Comparison of ENCODE assay signal across 9 mouse cellular contexts in genomic region chr11:118091002-118091670, GRCm38 (mm10). TPM values are rescaled to one million over a fixed set of nuclear protein-coding genes. Genes with fewer than 3 reads are reported as not detected.
DNase-seq lines count a peak whose midpoint lies in the region; ATAC-seq and TF ChIP-seq lines count a peak whose summit lies in the region.
"Had no signal": no experiment of that assay in that cellular context is flagged by ENCODE, and none has a peak within 500 bp of the region (broad histone marks: within the 10 kb centered on the region; RNA-seq: fewer than 3 reads in every experiment).

No protein-coding gene starts in this region.

- no peaks in the 10 kb centered on the region for H3K79me3 ChIP-seq in C2C12 (ENCODE audit: low read depth)

- no peak for TF ChIP-seq EP300 in MEL (IDR thresholded peaks at IDR 0.05; ENCODE audit: low read depth in 1 of 2, low read length in 2 of 2)

- H3K36me3 ChIP-seq in liver, embryonic 11.5 days (ENCODE audit: control insufficient read depth, insufficient read depth, low read length), result no peaks in the 10 kb centered on the region
- H3K36me3 ChIP-seq in C2C12 (ENCODE audit: control insufficient read depth, insufficient read depth) (no peaks in the 10 kb centered on the region), MEL (ENCODE audit: control insufficient read depth in 1 of 2, insufficient read depth in 2 of 2, low read length in 2 of 2) (no peaks in the 10 kb centered on the region)
- H3K36me3 ChIP-seq in limb, embryonic 11.5 days (ENCODE audit: control insufficient read depth, insufficient read depth, low read length), result no peaks in the 10 kb centered on the region
- H3K36me3 ChIP-seq: embryonic facial prominence, embryonic 15.5 days; liver, embryonic 15.5 days had no signal

- DNase-seq in liver (peak; percentile 36), MEL (ENCODE audit: low read depth, low spot score) (peak; percentile 58)
- DNase-seq in liver, embryonic 11.5 days (ENCODE audit: low spot score), result no peak
- DNase-seq in limb, embryonic 11.5 days (ENCODE audit: low spot score), result peak; percentile 48
- no peak for DNase-seq in left cerebral cortex, postnatal 25 days (ENCODE audit: low spot score in 2 of 2)
- no peak for DNase-seq in right cerebral cortex, postnatal 36 days (ENCODE audit: low spot score in 2 of 2)

- H3K4me2 ChIP-seq in liver, embryonic 11.5 days, result no peak overlapping the region
- no peak overlapping the region for H3K4me2 ChIP-seq in limb, embryonic 11.5 days (ENCODE audit: low read depth, severe bottlenecking)
- H3K4me2 ChIP-seq: embryonic facial prominence, embryonic 15.5 days; liver, embryonic 15.5 days had no signal

- H3ac ChIP-seq in C2C12 (ENCODE audit: control insufficient read depth, insufficient read length, low read depth), result no peak overlapping the region

- no peaks in the 10 kb centered on the region for H3K9me3 ChIP-seq in liver, embryonic 11.5 days (ENCODE audit: control insufficient read depth, low read length)
- H3K9me3 ChIP-seq in MEL (replicated peaks; ENCODE audit: insufficient read depth, low read length), result no peaks in the 10 kb centered on the region
- H3K9me3 ChIP-seq in limb, embryonic 11.5 days (ENCODE audit: control insufficient read depth, low read length), result no peaks in the 10 kb centered on the region
- H3K9me3 ChIP-seq: liver, embryonic 15.5 days had no signal

- 80% methylated on average over 23 of the region's 23 CpGs for WGBS in liver, embryonic 11.5 days
- 86% methylated on average over 23 of the region's 23 CpGs for WGBS in limb, embryonic 11.5 days

- no peak for TF ChIP-seq POLR2A in MEL (IDR thresholded peaks at IDR 0.05; ENCODE audit: control insufficient read depth in 1 of 2, insufficient read depth in 1 of 2, low read depth in 1 of 2, low read length in 2 of 2, poor library complexity in 1 of 2)

- intact Hi-C loops in left cerebral cortex, postnatal 25 days (cut with DNase I), result no loop called here

- H3K27ac ChIP-seq in liver, embryonic 11.5 days (ENCODE audit: low read depth, low read length), result no peak overlapping the region
- H3K27ac ChIP-seq in MEL (ENCODE audit: control insufficient read depth, low read depth, low read length), result no peak overlapping the region
- no peak overlapping the region for H3K27ac ChIP-seq in limb, embryonic 11.5 days (replicated peaks; ENCODE audit: low read depth, low read length)
- H3K27ac ChIP-seq: embryonic facial prominence, embryonic 15.5 days; liver, embryonic 15.5 days had no signal

- no peaks in the 10 kb centered on the region for H3K79me2 ChIP-seq in C2C12 (ENCODE audit: control insufficient read depth, insufficient read depth)
- no peaks in the 10 kb centered on the region for H3K79me2 ChIP-seq in MEL (ENCODE audit: control insufficient read depth, insufficient read depth, low read length, poor library complexity)

- no peak for ATAC-seq in liver, embryonic 11.5 days (replicated peaks; ENCODE audit: low FRiP score)
- ATAC-seq in limb, embryonic 11.5 days (ENCODE audit: insufficient number of reproducible peaks, low FRiP score, low TSS enrichment, low read depth), result no peak

- no peak overlapping the region for H3K4me3 ChIP-seq in liver, embryonic 11.5 days (ENCODE audit: low read depth, low read length)
- H3K4me3 ChIP-seq in C2C12 (ENCODE audit: insufficient read depth, poor library complexity, severe bottlenecking), result no peak overlapping the region
- no peak overlapping the region for H3K4me3 ChIP-seq in MEL (ENCODE audit: control insufficient read depth in 1 of 2, insufficient read depth in 1 of 2, low read depth in 2 of 2, low read length in 2 of 2)
- H3K4me3 ChIP-seq in limb, embryonic 11.5 days (ENCODE audit: low read depth, low read length), result no peak overlapping the region
- H3K4me3 ChIP-seq: embryonic facial prominence, embryonic 15.5 days; liver, embryonic 15.5 days had no signal

- no peak overlapping the region for H3K9ac ChIP-seq in liver, embryonic 11.5 days (ENCODE audit: low read depth, low read length)
- no peak overlapping the region for H3K9ac ChIP-seq in MEL (ENCODE audit: control insufficient read depth, low read depth, low read length, poor library complexity, severe bottlenecking)
- no peak overlapping the region for H3K9ac ChIP-seq in limb, embryonic 11.5 days (ENCODE audit: low read length)
- H3K9ac ChIP-seq: embryonic facial prominence, embryonic 15.5 days; liver, embryonic 15.5 days had no signal

- TF ChIP-seq CTCF in C2C12 (IDR thresholded peaks at IDR 0.05; ENCODE audit: control insufficient read depth, insufficient read depth, insufficient read length), result no peak
- TF ChIP-seq CTCF in MEL (IDR thresholded peaks at IDR 0.05 in 2 of 3, conservative IDR thresholded peaks at IDR 0.05 in 1 of 3; ENCODE audit: control insufficient read depth in 1 of 3, insufficient read depth in 1 of 3, low read depth in 2 of 3, low read length in 3 of 3, poor library complexity in 1 of 3, severe bottlenecking in 1 of 3), result peak; percentile 79 to 88 (median 83)

- H3K27me3 ChIP-seq in liver, embryonic 11.5 days (replicated peaks; ENCODE audit: control insufficient read depth, insufficient read depth, low read length), result no peaks in the 10 kb centered on the region
- peaks cover 55% of the 10 kb centered on the region for H3K27me3 ChIP-seq in C2C12 (ENCODE audit: control insufficient read depth, insufficient read depth, insufficient read length)
- no peaks in the 10 kb centered on the region; a peak in 1 of 4 replicates for H3K27me3 ChIP-seq in MEL (ENCODE audit: control insufficient read depth in 1 of 2, insufficient read depth in 2 of 2, low read length in 2 of 2)
- no peaks in the 10 kb centered on the region for H3K27me3 ChIP-seq in limb, embryonic 11.5 days (ENCODE audit: control insufficient read depth, insufficient read depth, low read length)
- H3K27me3 ChIP-seq: embryonic facial prominence, embryonic 15.5 days; liver, embryonic 15.5 days had no signal

- peak; percentile 77 for TF ChIP-seq RAD21 in MEL (IDR thresholded peaks at IDR 0.05; ENCODE audit: low read depth, low read length)

- H3K4me1 ChIP-seq in liver, embryonic 11.5 days (replicated peaks; ENCODE audit: control insufficient read depth, insufficient read depth, low read length), result no peaks in the 10 kb centered on the region
- H3K4me1 ChIP-seq in MEL (ENCODE audit: control insufficient read depth in 1 of 2, insufficient read depth in 2 of 2, low read length in 2 of 2), result no peaks in the 10 kb centered on the region
- no peaks in the 10 kb centered on the region for H3K4me1 ChIP-seq in limb, embryonic 11.5 days (ENCODE audit: control insufficient read depth, insufficient read depth, low read length)
- H3K4me1 ChIP-seq: embryonic facial prominence, embryonic 15.5 days; liver, embryonic 15.5 days had no signal

TF ChIP-seq in C2C12, 6 proteins besides CTCF, POLR2A, EP300 and RAD21:
- TF ChIP-seq MAX (IDR thresholded peaks at IDR 0.05), result peak; percentile 62
- TF ChIP-seq MYOG (IDR thresholded peaks at IDR 0.05; ENCODE audit: control insufficient read depth, extremely low read depth, insufficient read length), result no peak
- TF ChIP-seq USF1 (IDR thresholded peaks at IDR 0.05; ENCODE audit: low read depth), result peak; percentile 75

TF ChIP-seq in MEL, 35 proteins besides CTCF, POLR2A, EP300 and RAD21:
- TF ChIP-seq SMC3 (IDR thresholded peaks at IDR 0.05; ENCODE audit: low read depth, low read length) (peak; percentile 73), USF2 (IDR thresholded peaks at IDR 0.05; ENCODE audit: borderline replicate concordance in 1 of 2, insufficient read depth in 1 of 2, low read depth in 1 of 2, low read length in 2 of 2) (0 out of 4 replicates have a peak, but pooled peaks of 1 of the 2 experiments have one; percentile 5), POLR2AphosphoS5 (IDR thresholded peaks at IDR 0.05; ENCODE audit: borderline replicate concordance, low read depth, low read length) (no peak), MYC (IDR thresholded peaks at IDR 0.05; ENCODE audit: low read depth, low read length) (peak; percentile 74; the same call in 1 of the 2 replicates), ETS1 (IDR thresholded peaks at IDR 0.05; ENCODE audit: low read depth, low read length) (no peak), ZC3H11A (IDR thresholded peaks at IDR 0.05; ENCODE audit: low read depth, low read length) (peak; percentile 48; the same call in 1 of the 2 replicates), MAX (IDR thresholded peaks at IDR 0.05; ENCODE audit: low read length) (peak; percentile 87), USF1 (IDR thresholded peaks at IDR 0.05; ENCODE audit: low read depth, low read length) (peak; percentile 73), TBP (IDR thresholded peaks at IDR 0.05; ENCODE audit: low read depth, low read length) (no peak), TCF12 (IDR thresholded peaks at IDR 0.05; ENCODE audit: low read depth, low read length) (no peak), RCOR1 (IDR thresholded peaks at IDR 0.05; ENCODE audit: low read depth, low read length) (no peak), NRF1 (IDR thresholded peaks at IDR 0.05; ENCODE audit: insufficient read depth, low read depth, low read length, poor library complexity, severe bottlenecking) (no peak)

RNA-seq across cellular contexts. Expression of gene Dnah17, which starts 39.3 kb away (rescaled TPM):
- 0.09 and 0.11 TPM in 2 replicates for polyA plus RNA-seq in liver, embryonic 11.5 days (2014; fragmentation: Nextera tagmentation; extraction: Ambion mirVana)
- polyA plus RNA-seq in C2C12 (2012; fragmentation: generic; extraction: Trizol) (0.13 TPM), MEL (2012; ENCODE audit: insufficient read depth in 1 of 2, insufficient read length in 2 of 2, low read depth in 1 of 2, low replicate concordance in 2 of 2, missing spikeins in 1 of 2) (under 1 TPM in 1 of 2 experiments, not detected in 1; 0.21 TPM)
- total RNA-seq in MEL (2012; rRNA removed), result under 0.01 and 0.04 TPM in 2 replicates
- 0.11 TPM in 2 replicates for polyA plus RNA-seq in limb, embryonic 11.5 days (2014; fragmentation: Nextera tagmentation; extraction: Ambion mirVana)
- total RNA-seq in left cerebral cortex, postnatal 25 days (2021), result under 1 TPM; 0.05 to 0.14 TPM

Comparison
In these comparisons a context has a peak if more than half of its experiments do, and no peak if none do; other contexts are left out.
1. DNase-seq: peak in liver (single experiment), MEL (single experiment) and limb, embryonic 11.5 days (single experiment); none in liver, embryonic 11.5 days (single experiment), left cerebral cortex, postnatal 25 days (0 of 2) and right cerebral cortex, postnatal 36 days (0 of 2).